Mouse (Mus musculus) mesoderm, embryonic 11.5 days (tissue): Measurements from ENCODE around the gene Rnase13.
A peak's percentile ranks its signal among the peaks of the same experiment; 100 is the strongest.

Source experiments
- DNase-seq: peaks from one replicate; pipeline ENCODE4 v3.0.0-alpha.2; 2012; ENCODE audit warnings: low read depth, low spot score

Rnase13 gene

GRCm38 (mm10) chr14:51913062-51913959 lies 9.3 kb downstream of the Rnase13 start:
- DNase-seq: peak; percentile 62

- no peak for DNase-seq
Observed at GRCm38 (mm10) chr14:51912391-51913061, 10.0 kb downstream of the Rnase13 start.

- DNase-seq: no peak
Observed at GRCm38 (mm10) chr14:51911301-51911700, 11.3 kb downstream of the Rnase13 start.

DNA sequence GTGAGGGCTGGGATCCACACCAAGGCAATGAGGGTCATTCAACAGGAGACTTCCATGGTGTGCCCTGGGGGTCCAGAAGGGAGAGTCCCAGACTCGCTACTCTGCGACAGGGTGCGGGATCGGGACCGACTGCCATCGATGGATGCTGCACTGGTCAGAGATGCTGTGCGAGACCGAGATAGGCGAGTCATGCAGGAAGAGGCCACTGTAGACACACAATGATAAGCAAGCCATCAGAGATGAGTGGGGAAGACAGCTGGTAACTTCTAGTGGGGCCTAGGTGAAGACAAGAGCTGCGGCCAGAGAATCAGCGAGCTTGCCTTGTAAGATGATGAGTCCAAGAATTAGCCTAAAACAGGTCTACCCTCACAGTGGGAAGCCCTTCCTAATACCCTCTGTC lies 16.5 kb downstream of the Rnase13 start:
- DNase-seq: no peak

DNA sequence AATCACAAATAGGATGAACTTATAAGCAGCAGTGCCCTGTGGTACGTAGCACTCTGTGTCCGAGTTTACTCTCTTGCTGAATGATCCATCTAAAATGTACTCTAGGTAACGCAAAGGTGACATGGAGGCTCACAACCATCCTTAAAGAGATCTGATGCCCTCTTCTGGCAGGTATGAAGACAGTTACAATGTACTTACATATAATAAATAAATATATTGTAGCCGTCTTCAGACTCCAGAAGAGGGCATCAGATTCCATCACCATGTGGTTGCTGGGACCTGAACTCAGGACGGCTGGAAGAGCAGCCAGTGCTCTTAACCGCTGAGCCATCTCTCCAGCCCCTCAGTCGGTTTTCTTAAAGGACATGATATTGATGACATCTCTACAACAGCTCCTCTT lies 17.9 kb downstream of the Rnase13 start:
- no peak for DNase-seq

DNA sequence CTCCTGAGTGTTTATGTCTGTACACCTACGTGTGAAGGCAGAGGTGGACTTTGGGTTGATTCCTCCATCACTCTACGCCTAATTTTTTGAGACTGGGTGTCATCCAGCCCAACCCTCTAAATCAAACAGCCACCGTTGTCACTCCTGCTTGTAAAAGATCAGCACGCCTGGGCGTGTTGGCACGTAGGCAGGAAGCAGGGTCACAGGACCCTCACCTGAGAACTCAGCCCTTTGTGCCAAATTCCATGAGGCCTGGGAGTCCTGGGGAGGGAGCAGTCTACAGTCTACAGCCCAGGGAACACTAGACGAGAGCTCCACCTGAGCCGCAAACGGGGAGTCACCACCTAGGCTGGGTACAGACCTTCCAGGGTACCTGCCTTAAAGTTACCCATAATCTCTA lies 18.8 kb downstream of the Rnase13 start:
- no peak for DNase-seq

DNA sequence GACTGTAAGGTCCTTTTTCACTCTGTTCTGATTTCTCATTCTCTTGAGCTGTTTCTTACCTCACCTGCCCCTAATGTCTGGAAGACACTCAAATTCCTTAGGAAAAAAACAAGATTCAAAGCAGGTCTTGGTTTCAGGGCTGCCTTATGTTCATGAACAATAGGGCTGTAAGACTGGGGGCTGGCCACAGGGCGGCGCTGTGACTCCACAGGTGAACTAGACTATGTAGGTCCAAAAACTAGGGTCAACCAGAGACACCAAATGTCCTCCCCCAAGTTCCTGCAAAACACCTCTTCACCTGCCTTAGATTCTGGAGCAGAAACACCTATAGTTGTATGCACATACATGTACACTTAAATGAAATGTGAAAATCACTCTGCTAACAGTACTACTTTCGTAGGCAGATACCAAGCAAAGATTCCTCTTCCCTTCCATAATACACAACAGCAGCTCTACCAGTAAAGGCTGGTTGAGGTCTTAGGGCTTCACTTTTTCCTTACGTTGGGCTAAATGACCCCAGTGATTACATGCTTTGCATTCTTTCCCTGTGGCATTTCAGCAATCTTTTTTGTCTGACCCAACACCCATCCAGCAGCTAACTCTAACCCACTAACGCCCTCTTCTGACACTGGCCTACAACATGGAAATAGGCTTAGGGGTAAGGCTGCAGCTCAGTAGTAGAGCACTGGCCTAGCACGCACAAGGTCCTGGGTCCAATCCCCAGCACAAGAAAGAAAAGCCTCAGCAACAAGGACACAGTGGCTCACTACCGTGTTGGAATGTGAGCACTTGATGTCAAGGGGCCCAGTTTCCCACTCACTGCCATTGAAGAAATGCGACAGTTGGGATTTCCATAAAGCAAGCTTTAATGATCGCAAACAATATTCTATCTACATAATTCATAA lies 19.5 kb downstream of the Rnase13 start:
- DNase-seq: peak; percentile 70

- no peak for DNase-seq
Observed at GRCm38 (mm10) chr14:51899351-51899750, 23.2 kb downstream of the Rnase13 start.

GRCm38 (mm10) chr14:51896539-51897170 lies 25.9 kb downstream of the Rnase13 start:
- no peak for DNase-seq

DNA sequence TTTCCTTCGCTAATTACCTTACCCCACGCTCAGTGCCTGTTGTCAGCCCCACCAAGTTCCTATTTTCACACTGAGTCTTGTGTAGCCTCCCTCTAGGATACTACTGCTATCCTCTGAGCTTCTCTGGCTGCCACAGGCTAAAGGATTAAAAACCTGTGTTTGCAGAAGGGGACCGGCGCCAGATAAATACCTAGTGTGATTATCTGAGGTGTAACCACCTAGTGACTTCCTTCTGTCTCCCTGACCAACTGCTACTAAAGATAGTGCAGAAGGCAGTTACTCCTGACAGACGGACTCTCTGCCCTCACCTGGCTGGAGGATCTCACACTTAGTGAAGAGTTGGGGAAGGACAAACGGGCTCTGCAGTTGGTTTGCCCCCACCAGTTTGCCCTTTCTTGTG lies 26.6 kb downstream of the Rnase13 start:
- no peak for DNase-seq

DNA sequence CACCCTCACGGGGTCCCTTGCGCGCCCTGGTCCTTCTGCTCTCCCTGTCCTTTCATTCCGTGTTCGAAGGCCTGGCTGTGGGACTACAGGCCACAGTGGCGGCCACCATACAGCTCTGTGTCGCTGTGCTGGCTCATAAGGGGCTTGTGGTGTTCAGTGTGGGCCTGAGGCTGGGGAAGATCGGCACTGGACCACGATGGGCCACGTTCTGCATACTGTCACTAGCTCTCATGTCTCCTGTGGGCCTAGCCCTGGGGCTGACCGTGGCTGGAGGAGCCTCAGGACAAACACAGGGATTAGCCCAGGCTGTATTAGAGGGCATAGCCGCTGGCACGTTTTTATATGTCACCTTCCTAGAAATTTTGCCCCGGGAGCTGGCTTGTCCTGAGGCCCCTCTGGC lies 27.5 kb downstream of the Rnase13 start:
- DNase-seq: no peak

DNA sequence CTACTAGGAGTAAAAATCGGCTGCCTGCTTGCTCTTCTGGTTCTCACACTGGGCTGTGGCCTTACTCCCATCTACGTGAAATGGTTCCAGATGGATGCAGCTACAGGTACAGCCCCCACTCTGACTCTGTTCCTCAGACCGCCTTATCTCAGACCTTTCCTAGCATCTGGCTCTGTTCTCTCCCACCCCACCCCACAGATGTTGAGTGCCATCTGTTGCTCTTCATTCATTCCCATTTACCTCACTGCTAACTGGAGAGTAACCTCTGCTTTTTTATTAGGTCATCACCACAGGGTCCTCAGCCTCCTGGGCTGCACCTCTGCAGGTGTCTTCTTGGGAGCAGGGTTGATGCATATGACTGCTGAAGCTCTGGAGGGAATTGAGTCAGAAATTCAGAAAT lies 28.8 kb downstream of the Rnase13 start:
- DNase-seq: no peak

DNA sequence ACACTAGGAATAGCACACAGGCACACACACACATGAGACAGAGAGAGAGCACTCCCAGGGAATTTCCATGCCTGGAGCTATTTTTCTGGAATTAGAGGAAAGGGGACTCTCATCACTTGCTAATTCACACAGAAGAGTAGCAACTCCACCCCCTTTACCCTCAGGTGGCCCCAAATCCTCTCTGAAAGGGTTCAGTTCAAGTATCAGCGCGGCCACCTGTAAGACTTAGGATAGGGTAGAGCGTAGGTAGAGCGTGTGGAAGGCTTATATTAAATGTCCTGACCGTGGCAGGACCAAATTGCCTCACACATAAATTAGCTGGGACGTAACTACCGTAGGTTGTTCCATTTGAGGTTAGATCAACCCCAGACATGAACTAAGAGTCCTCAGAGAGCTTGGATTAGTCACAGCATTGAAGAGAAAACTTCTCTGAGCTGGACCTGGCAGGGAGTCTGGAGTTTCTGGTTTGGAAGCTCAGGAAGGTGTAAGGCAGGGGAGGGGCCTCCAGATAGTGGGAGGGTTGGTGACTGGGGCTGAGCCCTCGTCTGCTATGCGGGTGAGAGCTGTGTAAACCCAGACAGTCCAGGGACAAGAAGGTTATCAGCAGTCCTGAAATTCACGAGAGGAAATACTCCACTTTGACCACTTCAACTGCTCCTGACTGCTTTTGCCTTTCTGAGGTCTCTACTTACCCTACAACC lies 29.3 kb downstream of the Rnase13 start:
- no peak for DNase-seq

DNA sequence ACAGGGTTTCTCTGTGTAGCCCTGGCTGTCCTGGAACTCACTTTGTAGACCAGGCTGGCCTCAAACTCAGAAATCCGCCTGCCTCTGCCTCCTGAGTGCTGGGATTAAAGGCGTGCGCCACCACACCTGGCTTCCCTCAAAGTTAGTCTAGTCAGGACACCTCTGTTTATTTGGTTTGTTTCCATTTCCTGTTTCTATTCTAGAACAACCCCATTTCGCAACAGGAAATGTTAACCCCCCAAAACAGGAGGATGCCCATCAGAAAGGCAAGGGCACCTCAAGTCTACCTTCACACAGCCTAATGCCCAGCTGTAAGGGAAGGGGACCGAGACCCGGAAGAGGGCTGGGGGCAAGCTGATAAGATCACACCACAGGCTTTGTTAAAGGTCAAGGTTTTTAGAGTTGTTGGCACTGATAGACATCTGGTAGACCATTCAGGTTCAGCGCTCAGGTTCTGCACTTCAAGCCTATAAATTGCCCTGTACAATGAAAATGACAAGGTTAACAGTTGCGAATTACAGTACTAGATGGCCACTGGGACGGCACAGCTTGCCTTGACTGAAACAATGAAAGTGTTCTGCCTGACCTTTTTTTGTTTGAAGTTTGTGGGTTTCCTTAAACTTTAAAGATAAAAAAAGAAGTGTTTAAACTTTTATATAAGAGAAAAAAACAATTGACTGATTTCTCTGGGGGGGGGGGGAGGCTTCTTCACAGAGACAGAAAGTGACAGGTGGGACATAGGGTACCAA lies 30.2 kb downstream of the Rnase13 start, which contains the start of gene Slc39a2:
Slc39a2 (plus strand) TSS at position 699 of the 749 bp plus-strand sequence.
- no peak for DNase-seq

GRCm38 (mm10) chr14:51889833-51890232 lies 32.7 kb downstream of the Rnase13 start:
- no peak for DNase-seq

GRCm38 (mm10) chr14:51886051-51886450 lies 36.5 kb downstream of the Rnase13 start:
- DNase-seq: no peak

DNA sequence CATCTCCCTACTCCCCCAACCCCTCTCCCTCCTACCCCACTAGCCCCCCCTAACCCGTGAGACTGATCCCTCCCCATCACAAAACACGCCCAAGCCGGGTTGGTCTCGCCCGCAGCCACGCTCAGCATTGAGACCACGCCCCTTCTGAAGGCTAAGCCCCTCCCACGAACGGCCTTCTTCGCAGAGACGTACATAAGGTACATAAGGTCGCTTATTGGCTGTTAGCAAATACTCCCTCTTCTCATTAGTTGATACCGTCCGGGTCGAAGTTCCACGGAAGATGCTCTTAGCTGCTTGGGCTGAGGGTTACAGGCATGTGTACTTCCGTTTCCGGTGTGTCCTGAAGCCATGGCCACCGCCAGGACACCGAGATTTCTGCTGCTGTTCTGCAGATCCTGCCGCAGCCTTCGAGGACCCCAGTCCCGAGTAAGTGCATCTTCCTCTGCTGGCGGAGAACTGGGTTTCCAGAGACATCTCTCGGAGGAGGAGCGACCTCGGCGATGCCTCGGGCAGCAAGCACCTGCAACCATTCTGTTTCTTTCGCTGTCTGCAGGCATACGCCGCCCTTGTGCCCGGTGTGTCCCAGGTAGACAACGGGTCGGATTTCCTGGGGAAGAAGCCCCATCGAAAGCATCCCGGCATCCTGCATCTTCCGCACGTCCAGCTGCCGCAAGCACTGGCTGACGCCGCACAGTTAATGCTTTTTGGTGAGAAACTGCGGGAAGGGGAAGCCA lies 37.8 kb downstream of the Rnase13 start, which contains the start of gene Mettl17:
Mettl17 (plus strand) TSS at position 245 of the 734 bp plus-strand sequence.
- peak; percentile 98 for DNase-seq

DNA sequence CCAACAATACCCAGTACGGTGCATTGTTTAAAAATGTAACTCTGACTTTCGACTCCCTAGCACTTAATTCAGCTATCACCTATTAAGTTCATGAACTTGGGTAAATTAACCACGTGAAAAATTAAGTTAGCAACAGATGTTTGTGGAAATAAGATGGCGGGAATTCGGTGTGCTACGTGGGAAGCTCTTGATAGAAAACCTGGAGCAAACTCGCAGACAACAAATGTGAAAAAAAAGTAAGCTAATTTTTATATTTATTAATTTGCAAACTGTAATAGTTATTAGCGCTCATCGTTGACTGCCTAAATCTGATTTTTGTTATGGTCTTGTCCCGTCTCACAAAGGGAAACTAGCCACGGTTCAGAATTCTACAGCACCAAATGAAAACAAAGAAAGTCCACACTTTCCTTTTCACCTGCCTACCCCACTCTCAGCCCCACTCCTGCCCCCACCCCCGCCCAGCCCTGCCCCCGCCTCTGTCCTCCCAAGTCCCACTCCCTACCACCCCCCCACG lies 38.5 kb downstream of the Rnase13 start:
- peak; percentile 51 for DNase-seq

DNA sequence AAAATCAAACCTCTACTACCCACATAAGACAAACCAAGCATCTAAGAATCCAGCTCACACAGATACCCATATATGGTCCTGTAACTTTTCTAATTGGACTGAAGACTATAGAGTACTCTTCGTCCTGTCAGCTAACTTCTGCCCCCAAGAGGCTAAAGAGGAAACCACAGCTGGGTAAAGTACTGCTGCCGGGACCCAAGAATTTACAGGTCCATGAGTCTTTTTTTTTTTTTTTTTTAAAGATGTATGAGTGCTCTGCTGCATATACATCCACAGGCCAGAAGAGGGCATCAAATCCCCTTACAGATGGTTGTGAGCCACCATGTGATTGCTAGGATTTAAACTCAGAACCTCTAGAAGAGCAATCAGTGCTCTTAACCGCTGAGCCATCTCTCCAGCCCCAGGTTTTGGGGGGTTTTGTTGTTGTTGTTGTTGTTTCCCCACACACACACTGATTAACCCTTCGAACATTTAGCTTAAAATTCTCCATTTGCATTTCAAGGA lies 39.0 kb downstream of the Rnase13 start:
- peak; percentile 85 for DNase-seq
